Mouse (Mus musculus) ES-E14 (cell line): ENCODE results near the gene Siae.

Experiments
- CHD2 ChIP-seq: IDR thresholded peaks from 2 replicates; pipeline ENCODE4 v1.6.1; 2014; ENCODE audit warnings: mild to moderate bottlenecking, low read depth, low read length, inconsistent platforms
- MAFK ChIP-seq: IDR thresholded peaks from 2 replicates; pipeline ENCODE4 v1.6.1; 2014; ENCODE audit warnings: mild to moderate bottlenecking, low read depth, low read length, inconsistent platforms; ENCODE audit not compliant: insufficient read depth
- ZNF384 ChIP-seq: IDR thresholded peaks from 2 replicates; pipeline ENCODE4 v1.6.1; 2012; ENCODE audit warnings: low read depth, low read length, inconsistent platforms

DNA sequence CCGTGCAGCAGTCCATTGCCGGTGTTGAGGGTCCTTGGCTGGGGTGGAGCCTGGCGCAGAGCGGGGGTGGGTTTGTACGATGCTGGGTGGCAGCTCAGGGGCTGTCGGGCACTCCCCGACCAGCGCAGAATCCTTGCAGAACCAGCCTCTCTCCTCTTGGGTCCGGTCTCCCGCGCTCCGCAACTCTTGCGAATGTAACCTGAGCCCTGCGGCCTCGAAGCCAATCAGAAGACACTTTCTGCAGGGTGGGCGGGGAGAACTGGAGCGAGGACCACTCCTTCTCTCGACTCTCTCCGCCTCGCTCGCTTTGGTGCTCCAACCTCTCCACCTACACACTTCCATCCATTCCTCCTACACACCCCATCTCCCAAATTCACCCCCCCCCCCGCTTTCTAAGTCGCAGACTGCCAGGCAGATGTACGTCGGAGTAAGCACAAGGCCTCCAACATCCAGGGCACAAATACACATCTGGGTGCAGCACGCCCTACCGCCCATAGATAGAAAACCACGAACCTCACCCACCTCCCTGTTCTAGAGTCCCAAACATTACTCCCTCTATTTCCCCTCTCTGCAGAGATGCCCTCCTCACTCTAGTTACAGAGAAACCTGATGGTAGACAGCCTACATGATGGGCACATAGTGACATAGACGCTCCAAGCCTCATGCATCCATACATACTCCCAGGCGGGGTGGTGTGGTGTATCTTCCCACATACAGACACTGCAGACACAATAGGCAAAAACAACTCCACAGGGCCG is 2.8 kb upstream of the Siae start, which contains the start of gene Nrgn:
- TF ChIP-seq CHD2 (no peak), ZNF384 (no peak), MAFK (no peak)
